Mouse (Mus musculus): ENCODE measurements at regions not wholly inside any gene's neighbourhood (a gene's known extent, or its start where the extent isn't known, plus 50 kb on each side); places are given as distances from the start of the nearest gene placed in this dataset.

GRCm38 (mm10) chr14:88395016-88395415 is 76.2 kb downstream of the Pcdh20 start:
- TF ChIP-seq CTCF (IDR thresholded peaks at IDR 0.05) (no peak), EP300 (IDR thresholded peaks at IDR 0.05) (no peak)
